Mouse (Mus musculus): ENCODE measurements at regions not wholly inside any gene's neighbourhood (a gene's known extent, or its start where the extent isn't known, plus 50 kb on each side); places are given as distances from the start of the nearest gene placed in this dataset.

DNA sequence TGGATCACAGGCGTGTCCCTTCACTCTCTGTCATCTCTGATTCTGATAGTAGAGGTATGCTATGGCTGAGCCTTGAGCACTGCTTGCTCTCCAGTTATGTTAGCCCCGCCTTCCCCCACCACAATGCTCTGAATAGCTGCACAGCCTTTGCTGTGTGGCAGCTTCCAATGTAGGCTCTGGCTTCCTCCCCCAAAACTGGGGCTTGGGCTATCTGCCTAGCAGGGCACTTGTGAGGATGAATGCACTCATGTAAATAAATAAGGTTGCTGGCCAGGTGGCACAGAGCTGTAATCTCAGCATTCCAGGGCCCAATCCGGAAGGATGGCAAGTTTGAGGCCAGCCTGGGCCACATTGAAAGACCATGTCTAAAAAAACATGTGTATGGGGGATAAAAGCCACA lies 103.6 kb upstream of the Sdk1 start:
- DNase-seq (ENCODE audit: low spot score) = no peak

DNA sequence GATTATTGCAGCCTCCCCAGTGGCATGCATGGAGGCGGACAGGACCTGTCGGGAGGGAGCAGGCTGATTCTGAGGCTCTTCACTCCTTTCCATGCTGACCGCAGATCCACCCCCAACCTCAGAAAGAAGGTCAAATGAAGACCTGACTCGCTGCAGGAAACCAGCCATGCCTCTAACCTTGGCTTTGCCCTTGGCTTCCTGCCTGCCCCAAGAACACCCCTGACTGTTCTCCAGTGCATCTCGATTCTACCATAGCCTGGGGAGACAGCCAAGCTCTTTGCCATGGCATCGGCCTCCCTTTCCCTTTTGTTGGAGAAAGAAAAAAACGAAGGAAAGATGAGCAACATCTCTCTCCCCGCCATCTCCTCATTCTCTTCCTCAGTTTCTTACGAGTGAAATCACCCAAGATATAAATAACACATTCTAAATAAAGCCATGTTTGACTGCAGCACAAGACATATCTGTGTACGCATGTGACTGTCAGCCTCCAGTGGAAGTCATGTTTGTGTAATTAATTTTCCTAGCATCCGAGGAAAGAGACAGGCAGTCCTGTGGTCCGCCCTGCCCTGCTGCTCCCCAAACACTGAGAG lies 102.4 kb upstream of the Sdk1 start:
- no peak for DNase-seq (ENCODE audit: low spot score)

DNA sequence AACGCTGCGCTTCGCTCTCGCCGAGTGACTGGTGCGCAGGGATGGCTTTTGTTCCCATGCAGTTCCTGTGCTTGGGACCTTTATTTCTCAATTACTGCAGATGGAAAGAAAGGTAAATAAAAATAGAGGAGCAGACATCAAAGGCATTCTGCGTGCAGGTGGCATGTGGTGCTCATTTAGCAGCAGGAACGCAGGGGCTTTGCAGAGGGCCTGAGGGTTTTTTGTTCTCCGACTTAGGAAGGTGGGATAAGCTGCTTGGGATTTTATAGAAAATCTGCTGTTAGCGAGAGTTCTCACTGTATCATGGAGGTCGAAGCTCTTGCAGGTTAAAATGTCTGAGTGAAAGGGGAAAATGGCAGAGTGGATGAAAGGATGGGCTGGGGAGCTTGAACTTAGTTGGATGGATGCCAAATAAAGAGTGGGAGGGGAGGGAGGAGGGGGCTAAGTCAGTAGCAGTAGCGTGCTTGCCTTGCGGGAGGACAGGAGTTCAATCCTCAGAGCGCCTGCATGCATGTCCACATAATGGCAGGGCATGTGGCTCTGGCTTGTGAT lies 101.9 kb upstream of the Sdk1 start:
- DNase-seq (ENCODE audit: low spot score) = no peak

DNA sequence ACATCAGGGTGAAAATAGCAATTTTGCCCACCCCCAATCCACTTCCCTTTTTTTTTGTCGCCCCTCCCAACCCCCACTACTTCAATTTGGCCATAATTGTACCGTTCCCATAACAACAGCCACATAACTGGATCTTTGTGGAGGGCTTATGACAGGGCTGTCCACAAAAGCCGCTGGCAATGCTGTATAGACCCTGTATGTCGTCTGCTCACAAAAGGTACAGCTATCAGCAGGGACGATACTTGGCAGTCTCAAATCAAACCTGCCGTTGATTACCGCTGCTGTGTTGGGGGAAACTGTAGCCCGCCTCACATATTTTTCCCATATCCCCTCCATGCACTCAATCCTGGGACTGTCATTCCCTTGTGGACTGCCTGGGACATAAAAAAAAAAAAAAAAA lies 80.9 kb upstream of the Sdk1 start:
- DNase-seq (ENCODE audit: low spot score) = no peak

DNA sequence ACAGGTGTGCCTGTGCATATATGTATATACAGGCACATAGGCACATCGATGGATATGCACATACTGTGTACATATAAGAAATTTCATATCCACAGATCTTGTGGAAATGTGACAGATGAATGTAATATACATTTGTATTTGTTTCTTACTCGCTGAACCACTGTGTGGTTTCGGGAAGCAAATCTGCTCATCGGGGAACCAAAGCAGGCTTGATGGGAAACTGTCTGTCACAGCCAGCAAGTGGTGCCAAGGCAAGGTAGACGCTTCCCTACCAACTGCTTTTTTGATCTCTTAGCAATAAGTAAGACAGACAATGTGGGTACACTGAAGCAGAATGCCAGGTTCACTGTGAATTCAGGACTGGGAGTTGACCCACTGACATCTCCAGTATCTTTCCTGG lies 80.3 kb upstream of the Sdk1 start:
- no peak for DNase-seq (ENCODE audit: low spot score)

- DNase-seq (ENCODE audit: low spot score) = no peak
Measured at GRCm38 (mm10) chr5:141182442-141182841, 58.8 kb upstream of the Sdk1 start.

- no peak for DNase-seq (ENCODE audit: low spot score)
Measured at GRCm38 (mm10) chr5:141189033-141189432, 52.3 kb upstream of the Sdk1 start.

All from urinary bladder, adult 2 months (tissue).